Mouse (Mus musculus): Measurements from ENCODE around the gene Ctnna3.
"Not testable (repeated sequence)": the region's sequence is repeated elsewhere in the genome, so short reads cannot be mapped to it uniquely, and the experiment has no call there.

Ctnna3 gene

GRCm38 (mm10) chr10:63427146-63427545 is 2.8 kb upstream of the Ctnna3 start:
- DNase-seq: no peak

GRCm38 (mm10) chr10:63428243-63429022 is 1.5 kb upstream of the Ctnna3 start:
- peak; percentile 30 to 31 for DNase-seq

GRCm38 (mm10) chr10:63429023-63429340 is 916 bp upstream of the Ctnna3 start:
- DNase-seq: no peak

GRCm38 (mm10) chr10:63429380-63429779 is 518 bp upstream of the Ctnna3 start:
- peak; percentile 97 to 100 for DNase-seq

- DNase-seq: no peak
These were observed 1.4 kb downstream of the Ctnna3 start for GRCm38 (mm10) chr10:63431221-63431736.

GRCm38 (mm10) chr10:63432099-63432498 is 2.2 kb downstream of the Ctnna3 start:
- no peak for DNase-seq

GRCm38 (mm10) chr10:63432887-63433286 is 3.0 kb downstream of the Ctnna3 start:
- DNase-seq: no peak

- DNase-seq: no peak
These were observed 8.9 kb downstream of the Ctnna3 start for GRCm38 (mm10) chr10:63438736-63439262.

GRCm38 (mm10) chr10:63439694-63440228 is 9.9 kb downstream of the Ctnna3 start:
- DNase-seq: no peak

- not testable (repeated sequence) for DNase-seq
These were observed 14.9 kb downstream of the Ctnna3 start for GRCm38 (mm10) chr10:63444602-63445387.

GRCm38 (mm10) chr10:63453926-63454325 is 24.0 kb downstream of the Ctnna3 start:
- DNase-seq: no peak

- DNase-seq: no peak
These were observed 25.4 kb downstream of the Ctnna3 start for GRCm38 (mm10) chr10:63455110-63455878.

GRCm38 (mm10) chr10:63457292-63458128 is 27.6 kb downstream of the Ctnna3 start:
- DNase-seq: no peak

GRCm38 (mm10) chr10:63460935-63461334 is 31.0 kb downstream of the Ctnna3 start:
- DNase-seq: no peak

GRCm38 (mm10) chr10:63472473-63472872 is 42.6 kb downstream of the Ctnna3 start:
- no peak for DNase-seq

GRCm38 (mm10) chr10:63476167-63476647 is 46.3 kb downstream of the Ctnna3 start:
- DNase-seq: no peak

GRCm38 (mm10) chr10:63478946-63479345 is 49.0 kb downstream of the Ctnna3 start:
- DNase-seq: no peak

- no peak for DNase-seq
These were observed 50.2 kb downstream of the Ctnna3 start for GRCm38 (mm10) chr10:63480066-63480465.

- DNase-seq: peak; percentile 47 to 65
These were observed 58.4 kb downstream of the Ctnna3 start for GRCm38 (mm10) chr10:63488346-63488745.

- no peak for DNase-seq
These were observed 94.1 kb downstream of the Ctnna3 start for GRCm38 (mm10) chr10:63523956-63524355.

GRCm38 (mm10) chr10:63526027-63526426 is 96.1 kb downstream of the Ctnna3 start:
- DNase-seq: no peak

Data from cerebellum, postnatal 36 days (tissue).